Mouse (Mus musculus) neural tube, embryonic 11.5 days (tissue): ENCODE data around the gene Plekho2. TPM values are rescaled to one million over a fixed set of nuclear protein-coding genes. Genes with fewer than 3 reads are reported as not detected.

Source experiments
- ATAC-seq: fragments of 200-750 bp; cut with Nextera tagmentation; 2 replicates; pipeline ENCODE4 v1.8.0; 2017; ENCODE audit warnings: moderate number of reproducible peaks, mild to moderate bottlenecking, moderate TSS enrichment, moderate library complexity; ENCODE audit not compliant: insufficient read depth, low FRiP score, low TSS enrichment
- DNase-seq: peaks from one replicate; pipeline ENCODE4 v3.0.0-alpha.2; 2015; ENCODE audit warnings: low spot score
- H3K27ac ChIP-seq: fragments of 300-500 bp; sonication (generic); 2 replicates; pipeline ENCODE4 v1.5.1; 2014; ENCODE audit warnings: low read depth, mild to moderate bottlenecking, low read length
- H3K27me3 ChIP-seq: fragments of 300-500 bp; sonication (generic); 2 replicates; pipeline ENCODE4 v1.6.1; 2014; ENCODE audit warnings: mild to moderate bottlenecking, low read length, mixed read lengths; ENCODE audit not compliant: control insufficient read depth, insufficient read depth
- H3K36me3 ChIP-seq: fragments of 300-500 bp; sonication (generic); 2 replicates; pipeline ENCODE4 v1.6.1; 2014; ENCODE audit warnings: mild to moderate bottlenecking, low read length, moderate library complexity, mixed read lengths; ENCODE audit not compliant: control insufficient read depth, insufficient read depth
- H3K4me1 ChIP-seq: fragments of 300-500 bp; sonication (generic); 2 replicates; pipeline ENCODE4 v1.6.1; 2014; ENCODE audit warnings: low read length, mixed read lengths; ENCODE audit not compliant: control insufficient read depth, insufficient read depth
- H3K4me2 ChIP-seq: fragments of 300-500 bp; sonication (generic); 2 replicates; pipeline ENCODE4 v1.6.1; 2014; ENCODE audit warnings: low read depth, mild to moderate bottlenecking, moderate library complexity
- H3K4me3 ChIP-seq: fragments of 300-500 bp; sonication (generic); 2 replicates; pipeline ENCODE4 v1.5.1; 2014; ENCODE audit warnings: low read depth, low read length
- H3K9ac ChIP-seq: fragments of 300-500 bp; sonication (generic); 2 replicates; pipeline ENCODE4 v1.6.1; 2014; ENCODE audit warnings: mild to moderate bottlenecking, low read length
- H3K9me3 ChIP-seq: fragments of 300-500 bp; sonication (generic); 2 replicates; pipeline ENCODE4 v1.6.1; 2016; ENCODE audit warnings: low read length; ENCODE audit not compliant: control insufficient read depth
- WGBS: fragments of 180-500 bp; shearing (Covaris S2); extraction: QIAGEN DNeasy Blood & Tissue Kit; methylation state at CpG from one replicate; pipeline ENCODE4 v1.1.7; 2014; 5-methylcytosine and 5-hydroxymethylcytosine counted together
- polyA plus RNA-seq: library from polyadenylated mRNA; unstranded; fragments of >200 nt; fragmentation: Nextera tagmentation; extraction: Ambion mirVana; gene quantifications from 2 replicates; pipeline ENCODE4 v1.2.1, GENCODE M21; 2014

Gene Plekho2
- polyA plus RNA-seq, 1 experiment from 2014 or later = 13.3 TPM

- WGBS = 6% methylated on average over 25 of the region's 25 CpGs
- Histone ChIP-seq H3K27me3 (no peaks in the 10 kb centered on the region), H3K36me3 (no peaks in the 10 kb centered on the region), H3K9me3 (no peaks in the 10 kb centered on the region), H3K27ac (no peak within 1 kb of the TSS), H3K4me3 (peak within 1 kb of the TSS; percentile 16; the same call in 1 of the 2 replicates), H3K4me2 (peak within 1 kb of the TSS; percentile 43), H3K4me1 (peaks cover 3% of the 10 kb centered on the region; the same call in 1 of the 2 replicates), H3K9ac (0 out of 2 replicates have a peak within 1 kb of the TSS, but pooled peaks have one; percentile 43)
- no peak for ATAC-seq
- DNase-seq = peak; percentile 55
Measured at GRCm38 (mm10) chr9:65519807-65520504, 59.9 kb downstream of the Plekho2 start, which contains the start of gene Ankdd1a. Gene Ankdd1a (minus strand): TSS chr9:65520193.

GRCm38 (mm10) chr9:65514851-65515261, 65.0 kb downstream of the Plekho2 start:
- H3K9me3 ChIP-seq = no peaks in the 10 kb centered on the region
- ATAC-seq (no peak), DNase-seq (no peak)
- H3K27ac ChIP-seq = no peak overlapping the region
- no peaks in the 10 kb centered on the region for H3K27me3 ChIP-seq
- WGBS = 50% methylated on average over 3 of the region's 3 CpGs
- H3K4me3 ChIP-seq = no peak overlapping the region
- H3K36me3 ChIP-seq = no peaks in the 10 kb centered on the region
- H3K4me2 ChIP-seq = no peak overlapping the region
- H3K4me1 ChIP-seq = peaks cover 2% of the 10 kb centered on the region; the same call in 1 of the 2 replicates
- H3K9ac ChIP-seq = no peak overlapping the region

GRCm38 (mm10) chr9:65514431-65514830, 65.4 kb downstream of the Plekho2 start:
- Histone ChIP-seq H3K4me3 (no peak overlapping the region), H3K27me3 (no peaks in the 10 kb centered on the region), H3K9ac (no peak overlapping the region), H3K4me1 (no peaks in the 10 kb centered on the region), H3K9me3 (no peaks in the 10 kb centered on the region), H3K36me3 (no peaks in the 10 kb centered on the region), H3K4me2 (no peak overlapping the region), H3K27ac (no peak overlapping the region)
- DNase-seq (no peak), ATAC-seq (no peak)
- 81% methylated on average over 8 of the region's 8 CpGs for WGBS

GRCm38 (mm10) chr9:65512520-65512919, 67.3 kb downstream of the Plekho2 start:
- Histone ChIP-seq H3K27me3 (no peaks in the 10 kb centered on the region), H3K4me1 (no peaks in the 10 kb centered on the region), H3K9ac (no peak overlapping the region), H3K27ac (no peak overlapping the region), H3K4me2 (no peak overlapping the region), H3K9me3 (no peaks in the 10 kb centered on the region), H3K4me3 (no peak overlapping the region), H3K36me3 (no peaks in the 10 kb centered on the region)
- WGBS = 80% methylated on average over 3 of the region's 3 CpGs
- ATAC-seq (no peak), DNase-seq (no peak)

GRCm38 (mm10) chr9:65508449-65508848, 71.4 kb downstream of the Plekho2 start:
- no peaks in the 10 kb centered on the region for H3K4me1 ChIP-seq
- no peaks in the 10 kb centered on the region for H3K27me3 ChIP-seq
- ATAC-seq = no peak
- no peaks in the 10 kb centered on the region for H3K9me3 ChIP-seq
- H3K4me3 ChIP-seq = no peak overlapping the region
- H3K4me2 ChIP-seq = no peak overlapping the region
- no peak overlapping the region for H3K27ac ChIP-seq
- DNase-seq = no peak
- WGBS = 84% methylated on average over 7 of the region's 7 CpGs
- no peak overlapping the region for H3K9ac ChIP-seq
- no peaks in the 10 kb centered on the region for H3K36me3 ChIP-seq

GRCm38 (mm10) chr9:65502721-65503505, 76.9 kb downstream of the Plekho2 start:
- no peak for ATAC-seq
- Histone ChIP-seq H3K4me1 (no peaks in the 10 kb centered on the region), H3K4me3 (no peak overlapping the region), H3K27ac (no peak overlapping the region), H3K27me3 (no peaks in the 10 kb centered on the region), H3K36me3 (no peaks in the 10 kb centered on the region), H3K9me3 (no peaks in the 10 kb centered on the region), H3K4me2 (no peak overlapping the region), H3K9ac (no peak overlapping the region)
- DNase-seq = no peak
- 87% methylated on average over 21 of the region's 21 CpGs for WGBS

Other genes starting within 250 kb of the Plekho2 start
- 13.7 and 14.3 TPM in 2 replicates for gene Pdcd7, start 233.9 kb downstream of the Plekho2 start, polyA plus RNA-seq
- 0.37 and 0.82 TPM in 2 replicates for gene Ubap1l, start 219.0 kb downstream of the Plekho2 start, polyA plus RNA-seq
- 0.66 and 0.76 TPM in 2 replicates for gene Kbtbd13, start 188.4 kb downstream of the Plekho2 start, polyA plus RNA-seq
- 6.9 and 7.8 TPM in 2 replicates for gene Rasl12, start 181.5 kb downstream of the Plekho2 start, polyA plus RNA-seq
- not detected in 2 replicates for gene Slc51b, start 157.1 kb downstream of the Plekho2 start, polyA plus RNA-seq
- 19.8 and 20.5 TPM in 2 replicates for gene Mtfmt, start 144.3 kb downstream of the Plekho2 start, polyA plus RNA-seq
- 131 and 142 TPM in 2 replicates for gene Spg21, start 119.1 kb downstream of the Plekho2 start, polyA plus RNA-seq
- gene Ankdd1a, start 59.8 kb downstream of the Plekho2 start, polyA plus RNA-seq = 0.21 TPM in 1 of 2 replicates, not detected in the other
- 10.2 and 11.1 TPM in 2 replicates for gene Pif1, start 7.1 kb upstream of the Plekho2 start, polyA plus RNA-seq
- gene Rbpms2, start 49.6 kb upstream of the Plekho2 start, polyA plus RNA-seq = 20.4 and 20.7 TPM in 2 replicates
- 254 and 263 TPM in 2 replicates for gene Oaz2, start 88.0 kb upstream of the Plekho2 start, polyA plus RNA-seq
- gene Zfp609, start 247.5 kb upstream of the Plekho2 start, polyA plus RNA-seq = 9.1 and 9.2 TPM in 2 replicates